Mouse (Mus musculus): ENCODE measurements around the gene Akap6.
A peak's percentile ranks its signal among the peaks of the same experiment; 100 is the strongest.

DNA sequence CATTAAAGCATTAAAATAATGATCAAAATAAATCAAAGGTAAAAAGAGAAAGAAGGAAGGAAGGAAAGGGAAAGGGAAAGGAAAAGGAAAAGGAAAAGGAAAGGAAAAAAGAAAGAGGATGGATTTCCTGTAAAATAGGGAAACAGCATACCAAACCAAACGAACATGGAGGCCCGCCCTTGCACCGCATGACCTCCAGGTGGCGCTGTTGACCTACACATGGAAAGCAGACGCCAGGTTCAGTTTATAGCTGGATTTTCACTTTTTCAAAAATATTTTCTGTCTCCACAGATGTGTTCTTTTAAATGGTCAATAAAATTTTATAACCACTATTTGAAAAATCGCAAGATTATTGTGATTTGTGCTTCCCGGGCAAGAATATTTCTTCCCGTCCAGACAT, 211.6 kb downstream of the Akap6 start:
- no peak for TF ChIP-seq TCF12 (IDR thresholded peaks at IDR 0.05; ENCODE audit: low read depth, low read length)
- TF ChIP-seq CTCF (conservative IDR thresholded peaks at IDR 0.05 in 1 of 2, IDR thresholded peaks at IDR 0.05 in 1 of 2; ENCODE audit: low read depth in 2 of 2, low read length in 2 of 2), result peak; percentile 89 to 90
- no peak for TF ChIP-seq CHD2 (IDR thresholded peaks at IDR 0.05; ENCODE audit: low read length)
- TF ChIP-seq POLR2A (IDR thresholded peaks at IDR 0.05; ENCODE audit: low read depth, low read length), result no peak
- no peak for TF ChIP-seq HCFC1 (IDR thresholded peaks at IDR 0.05; ENCODE audit: low read depth, low read length)
- peak; percentile 24; the same call in 1 of the 2 replicates for TF ChIP-seq IRF4 (IDR thresholded peaks at IDR 0.05; ENCODE audit: low read depth, low read length)
- TF ChIP-seq RAD21 (IDR thresholded peaks at IDR 0.05; ENCODE audit: low read depth, low read length), result peak; percentile 93
- no peak for TF ChIP-seq GABPA (IDR thresholded peaks at IDR 0.05; ENCODE audit: insufficient replicate concordance, low read depth, low read length)
